Mouse (Mus musculus) thymus, postnatal 4 days (tissue): Measurements from ENCODE around the gene Nosip.
"Not testable (repeated sequence)": the region's sequence is repeated elsewhere in the genome, so short reads cannot be mapped to it uniquely, and the experiment has no call there.

Experiments
- DNase-seq: peaks from one replicate; pipeline ENCODE4 v3.0.0; 2021

Nosip gene

DNA sequence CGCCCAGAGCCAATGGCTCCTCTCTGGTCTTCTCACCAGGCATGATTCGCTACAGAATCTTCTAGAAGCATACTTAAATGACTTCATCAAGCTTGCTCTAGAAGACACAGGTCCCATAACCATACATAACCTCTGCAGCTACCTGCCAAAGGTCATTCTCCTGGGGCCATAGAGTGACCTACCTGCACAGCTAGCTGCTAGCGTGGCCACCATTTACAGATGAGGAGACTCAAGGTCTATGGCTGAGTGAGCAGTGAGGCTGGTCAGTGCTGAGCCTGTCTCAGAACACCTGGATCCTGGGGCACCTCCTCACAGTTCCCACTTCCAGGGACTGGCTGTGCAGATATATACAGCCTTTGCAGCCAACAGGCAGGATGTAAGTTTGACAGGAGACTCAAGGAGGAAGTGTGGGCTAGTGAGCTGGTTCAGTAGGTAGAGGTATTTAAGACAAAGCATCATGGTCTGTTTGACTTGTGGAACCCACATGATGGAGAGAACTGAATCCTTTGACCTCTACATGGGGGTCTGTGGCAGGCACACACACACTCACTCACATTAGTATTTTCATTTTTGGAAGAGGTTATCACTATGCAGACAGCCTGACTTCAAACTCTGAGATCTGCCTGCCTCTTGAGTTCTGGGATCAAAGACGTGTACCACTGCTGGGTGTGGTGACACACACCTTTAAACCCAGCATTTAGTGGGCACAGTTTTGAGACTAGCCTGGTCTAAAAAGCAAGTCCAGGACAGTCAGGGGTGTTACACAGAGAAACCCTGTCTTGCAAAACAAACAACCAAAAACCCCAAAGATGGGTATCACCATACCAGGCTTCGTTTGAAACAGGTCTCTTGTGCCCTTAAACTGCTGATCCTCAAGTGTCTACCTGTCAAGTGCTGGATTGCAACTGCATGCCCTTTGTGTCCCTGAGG lies 57.8 kb downstream of the Nosip start:
- peak; percentile 24 for DNase-seq

DNA sequence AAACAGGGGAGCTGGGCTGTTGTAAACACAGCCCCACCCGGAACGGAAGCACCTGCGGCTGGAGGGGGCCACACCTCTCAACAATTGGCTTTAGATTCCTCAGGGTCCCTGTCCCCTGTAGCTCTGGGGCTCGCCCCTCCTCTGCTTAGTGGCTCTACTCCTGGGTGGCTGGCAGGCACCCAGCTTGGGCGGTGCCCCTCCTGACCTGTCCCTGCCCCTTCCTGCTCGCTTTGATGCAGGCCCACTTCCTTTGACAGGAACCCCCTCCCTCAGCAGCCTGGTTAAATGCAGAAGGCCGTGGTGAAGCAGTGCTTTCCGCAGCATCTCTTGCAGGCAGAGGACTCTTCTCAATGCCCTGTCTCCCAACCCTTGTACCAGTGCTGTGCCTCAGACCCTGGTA lies 59.2 kb downstream of the Nosip start:
- peak; percentile 83 for DNase-seq

DNA sequence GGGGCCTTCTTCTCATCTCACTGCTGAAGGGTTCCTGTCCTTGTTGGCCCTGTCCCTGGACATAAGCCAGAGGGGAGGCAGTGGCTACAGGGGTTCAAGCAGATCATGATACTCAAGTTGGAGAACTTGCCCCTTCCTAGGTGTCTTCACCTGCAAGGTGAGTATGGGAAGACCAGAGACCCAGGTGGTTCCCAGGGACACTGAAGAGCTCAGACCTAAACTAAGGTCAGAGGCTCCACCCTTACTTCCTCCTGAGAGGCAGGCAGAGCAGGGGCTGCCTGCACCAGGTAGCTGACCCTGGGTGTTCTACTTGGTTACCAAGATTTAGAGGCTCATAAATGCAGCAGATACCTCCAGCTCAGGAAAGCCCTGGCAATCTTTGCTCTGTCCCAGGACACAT lies 59.7 kb downstream of the Nosip start:
- DNase-seq = no peak

DNA sequence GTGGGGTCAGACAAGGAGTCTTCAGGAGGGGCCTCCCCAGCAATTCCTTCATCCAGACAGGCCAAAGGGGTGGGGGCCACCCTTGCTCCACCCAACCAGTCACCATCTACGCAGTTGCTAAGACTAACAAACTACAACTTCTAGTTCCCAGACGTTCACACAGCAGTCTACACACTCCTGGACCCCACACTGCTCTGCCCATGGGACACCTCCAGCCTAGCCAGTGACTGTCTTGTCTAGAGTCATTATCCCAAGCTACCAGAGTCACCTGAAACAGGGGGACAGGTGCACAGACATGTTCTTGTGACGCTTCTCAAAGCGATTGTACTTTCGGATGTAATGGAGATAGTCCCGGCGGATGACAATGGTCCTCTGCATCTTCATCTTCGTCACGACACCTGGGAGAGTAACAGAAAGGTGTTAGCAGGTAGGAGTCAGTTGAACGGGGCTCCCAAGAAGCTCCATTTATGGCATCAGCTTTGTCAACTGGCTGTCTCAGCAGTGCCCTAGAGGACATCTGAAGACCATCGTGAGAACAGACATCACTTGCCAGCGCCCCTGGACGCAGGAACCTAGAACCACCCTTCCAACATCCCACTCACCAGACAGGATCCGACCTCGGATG lies 60.4 kb downstream of the Nosip start:
- no peak for DNase-seq

DNA sequence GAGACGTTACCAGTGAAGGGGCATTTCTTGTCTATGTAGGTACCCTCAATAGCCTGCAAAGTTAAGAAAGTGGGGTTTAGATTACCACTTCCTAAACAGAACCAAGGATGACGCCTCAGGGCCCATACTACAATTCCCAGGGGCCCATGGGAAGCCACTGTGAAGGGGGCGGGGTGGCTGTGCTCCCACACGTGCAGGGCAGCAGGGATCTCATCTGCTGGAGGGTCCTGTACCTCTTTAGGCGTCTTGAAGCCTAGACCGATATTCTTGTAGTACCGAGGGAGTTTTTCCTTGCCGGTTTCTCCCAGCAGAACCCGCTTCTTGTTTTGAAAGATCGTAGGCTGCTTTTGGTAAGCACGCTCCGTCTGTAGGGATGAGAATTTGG lies 60.9 kb downstream of the Nosip start:
- peak; percentile 72 for DNase-seq

DNA sequence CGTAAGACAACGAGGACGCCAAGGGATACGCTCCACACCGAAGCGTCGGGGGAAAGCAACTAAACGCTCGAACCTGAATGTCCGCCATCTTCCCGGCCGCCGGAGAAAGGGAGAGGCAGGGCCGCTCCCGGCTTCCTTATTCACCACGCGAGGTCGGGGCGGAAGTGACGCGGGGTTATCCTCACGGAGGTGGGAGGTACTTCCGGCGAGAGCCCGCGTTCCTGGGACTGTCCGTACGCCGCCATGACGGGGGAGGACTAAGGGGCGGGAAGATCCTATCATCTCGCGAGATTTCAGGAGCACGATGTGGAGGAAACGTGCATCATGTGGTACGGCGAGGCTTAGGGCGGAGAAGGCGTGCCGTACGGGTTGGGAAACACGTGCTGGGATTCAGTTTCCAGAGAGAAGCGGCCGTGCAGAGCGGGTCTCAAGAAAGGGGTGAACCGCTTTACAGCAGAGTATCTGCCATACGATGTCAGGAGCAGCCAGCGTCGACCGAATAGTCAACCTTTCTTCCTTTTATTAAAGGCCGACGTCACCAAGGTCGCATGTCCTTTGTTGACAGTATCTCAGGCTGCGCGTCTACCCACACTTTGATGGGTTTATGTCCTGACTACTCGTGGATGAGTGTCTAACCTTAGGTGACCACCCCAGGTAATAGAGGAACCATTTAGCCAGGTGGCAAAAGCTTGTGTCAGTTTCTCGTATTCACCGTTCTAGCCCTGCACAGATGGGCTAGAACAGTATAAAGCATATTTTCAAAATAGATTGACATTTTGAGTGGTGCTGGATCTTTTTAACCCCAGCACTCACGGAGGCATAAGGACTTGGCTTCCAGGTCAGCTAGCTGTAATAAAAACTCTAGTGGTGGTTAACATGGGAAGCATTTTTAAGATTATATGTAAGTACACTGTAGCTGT lies 62.3 kb downstream of the Nosip start, which contains the start of gene Rps11:
Rps11 (minus strand) TSS at position 216 of the 920 bp plus-strand sequence.
- peak; percentile 97 for DNase-seq

DNA sequence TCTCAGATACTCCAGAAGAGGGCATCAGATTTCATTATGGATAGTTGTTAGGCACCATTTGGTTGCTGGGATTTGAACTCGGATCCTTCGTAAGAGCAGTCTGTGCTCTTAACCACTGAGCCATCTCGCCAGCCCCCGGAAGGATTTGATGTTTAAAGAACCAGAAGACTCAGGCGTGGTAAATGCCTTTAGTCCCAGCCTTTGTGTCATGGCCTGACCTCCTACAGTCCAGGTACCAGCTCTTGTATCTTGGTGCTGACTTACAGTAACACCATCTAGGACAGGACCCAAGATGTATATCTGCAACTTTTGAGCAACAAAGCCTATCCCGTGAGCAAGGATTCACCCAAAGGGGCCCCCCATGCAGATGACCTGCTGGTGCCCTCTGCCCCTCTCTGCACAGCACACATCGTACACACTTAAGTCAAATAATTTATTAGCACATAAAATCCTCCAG lies 62.9 kb downstream of the Nosip start:
- DNase-seq = no peak

DNA sequence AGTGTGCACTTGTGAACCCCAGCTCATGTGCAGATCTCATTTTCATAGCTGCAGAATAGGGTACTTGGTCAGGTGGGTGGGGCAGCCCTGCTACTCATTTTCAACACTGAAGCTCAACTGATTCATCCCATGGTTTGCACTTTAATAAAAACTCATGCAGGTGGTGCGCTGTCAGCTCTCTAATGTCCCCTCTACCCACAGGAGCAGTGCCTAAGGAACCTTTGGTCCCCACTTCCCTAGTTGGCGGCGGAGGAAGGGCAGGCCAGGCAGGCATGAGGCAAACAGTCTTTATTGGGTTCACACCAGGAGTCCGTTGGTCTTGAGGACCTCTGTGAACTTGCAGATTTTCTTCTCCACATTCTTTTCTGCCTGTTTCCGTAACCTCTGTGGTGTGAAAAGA lies 63.4 kb downstream of the Nosip start:
- not testable (repeated sequence) for DNase-seq

DNA sequence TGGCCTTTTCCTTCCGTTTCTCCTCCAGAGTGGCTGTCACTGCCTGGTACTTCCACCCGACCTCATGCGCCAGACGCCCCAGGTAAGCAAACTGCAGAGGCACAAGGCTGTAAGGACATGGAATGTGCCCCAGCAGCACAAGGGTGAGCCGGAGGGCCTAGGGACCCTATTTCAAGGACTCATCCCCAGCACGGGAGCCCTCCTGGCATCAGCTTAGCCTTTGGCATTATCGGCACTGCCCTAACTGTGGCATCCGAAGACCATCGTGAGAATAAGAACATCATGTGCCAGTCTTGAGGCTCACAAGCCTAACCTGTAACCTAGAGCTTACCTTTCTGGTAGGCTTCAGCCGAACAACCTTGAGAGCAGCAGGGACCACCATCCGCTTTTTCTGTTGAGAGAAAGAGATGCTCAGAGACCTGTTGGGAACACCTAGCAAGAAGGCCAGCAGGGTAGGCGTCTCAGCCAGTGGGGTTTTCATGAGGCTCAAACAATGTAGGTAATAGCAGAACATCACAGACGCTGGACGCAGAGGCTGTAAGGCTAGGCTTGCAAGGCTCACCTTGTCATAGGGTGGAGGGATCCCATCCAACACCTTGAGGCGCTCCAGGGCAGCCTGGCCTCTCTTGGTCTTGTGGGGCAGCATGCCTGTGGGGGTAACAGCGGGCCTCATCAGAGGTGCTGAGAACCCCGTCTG lies 64.1 kb downstream of the Nosip start:
- DNase-seq = no peak

DNA sequence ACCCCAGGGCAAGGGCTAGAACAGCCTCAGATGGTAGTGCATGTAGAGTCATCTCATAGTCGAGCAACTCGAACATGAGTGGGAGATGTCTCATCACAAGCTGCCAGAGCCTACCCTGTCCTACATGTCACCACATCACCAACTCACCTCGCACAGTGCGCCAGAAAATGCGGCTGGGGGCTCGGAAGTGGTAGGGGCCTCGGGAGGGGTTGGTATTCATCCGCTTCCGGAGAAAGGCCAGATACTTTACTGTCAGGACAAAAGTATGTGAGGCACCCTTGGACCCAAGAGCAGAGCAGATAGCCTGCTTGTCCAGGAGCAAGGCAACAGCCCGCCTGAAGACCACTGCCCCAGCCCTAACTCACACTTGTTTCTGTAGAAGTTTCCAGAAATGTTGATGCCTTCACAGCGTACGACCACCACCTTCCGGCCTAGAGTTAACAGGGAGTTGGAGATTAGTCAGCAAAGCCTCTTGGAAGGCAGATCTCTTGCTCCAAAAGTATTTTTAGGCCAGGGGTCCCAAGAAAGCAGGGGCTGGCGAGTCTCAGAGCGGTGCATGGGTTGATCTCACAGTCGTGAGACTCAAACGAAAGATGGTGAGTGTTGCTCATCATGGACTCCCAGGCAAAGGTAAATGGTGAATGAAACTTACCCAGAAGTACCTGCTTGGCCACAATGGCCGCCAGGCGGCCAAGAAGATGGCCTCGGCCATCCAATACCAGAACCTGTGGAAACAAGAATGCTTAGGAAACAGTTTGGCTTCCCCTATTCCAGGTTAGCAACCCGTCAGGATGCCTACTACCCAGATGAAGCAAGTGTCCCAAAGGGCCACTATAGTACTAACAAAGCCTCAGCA lies 64.8 kb downstream of the Nosip start:
- peak; percentile 51 for DNase-seq
